ENCODE assay signal across 10 mouse cellular contexts in the genomic region with DNA sequence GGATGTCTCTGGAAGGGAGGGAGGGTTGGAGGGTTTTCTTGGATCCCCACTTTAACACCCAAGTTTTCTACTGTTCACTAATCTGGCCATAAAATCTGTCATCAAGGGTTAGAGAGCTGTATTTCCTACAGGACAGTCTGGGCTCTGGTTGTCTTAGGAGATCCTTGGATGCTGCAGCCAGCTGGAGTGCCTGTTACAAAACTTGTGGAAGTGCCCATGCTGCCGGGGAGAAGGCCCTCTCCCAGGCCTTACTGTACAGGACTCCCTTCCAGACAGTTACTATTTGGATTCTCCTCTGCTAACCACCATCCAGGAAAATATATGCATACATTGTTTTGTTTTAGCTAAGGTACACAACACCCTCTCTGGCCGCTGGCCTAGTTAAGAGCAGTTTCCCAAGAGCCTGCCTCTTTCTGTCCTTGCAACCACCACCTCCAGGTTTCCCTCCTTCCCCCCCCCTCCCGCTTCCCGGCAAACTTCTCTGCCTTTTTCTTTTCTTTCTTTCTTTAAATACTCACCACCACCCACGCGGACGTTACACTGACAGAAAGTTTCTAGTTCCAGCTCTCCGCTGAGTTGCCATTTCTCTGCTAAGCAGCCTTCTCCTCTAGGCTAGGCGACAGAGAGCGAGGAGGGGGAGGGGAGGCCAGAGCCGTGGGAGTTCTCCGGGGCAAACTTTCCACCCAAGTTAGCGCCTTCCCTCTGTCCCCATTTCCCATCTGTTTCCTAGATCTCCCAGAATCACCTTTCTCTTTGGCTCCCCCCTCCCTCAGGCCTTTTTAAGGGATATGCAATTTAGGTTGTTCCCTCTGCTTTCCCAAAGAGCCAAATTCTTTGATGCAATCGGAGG. TPM values are rescaled to one million over a fixed set of nuclear protein-coding genes. Genes with fewer than 3 reads are reported as not detected.
DNase-seq lines count a peak whose midpoint lies in the region; ATAC-seq lines count a peak whose summit lies in the region.
"Had no signal": no experiment of that assay in that cellular context is flagged by ENCODE, and none has a peak within 500 bp of the region (broad histone marks: within the 10 kb centered on the region; RNA-seq: fewer than 3 reads in every experiment).

No protein-coding gene starts in this region.

- H3K27me3 ChIP-seq in heart, embryonic 11.5 days (ENCODE audit: control insufficient read depth, insufficient read depth, low read length) = peaks cover 84% of the 10 kb centered on the region
- no peaks in the 10 kb centered on the region for H3K27me3 ChIP-seq in intestine, embryonic 14.5 days (replicated peaks; ENCODE audit: control insufficient read depth, insufficient read depth, low read length)

- H3K4me3 ChIP-seq in heart, embryonic 11.5 days (ENCODE audit: low read depth, low read length) = peak overlapping the region; percentile 14
- H3K4me3 ChIP-seq in intestine, embryonic 14.5 days (ENCODE audit: low read depth, low read length) = no peak overlapping the region
- H3K4me3 ChIP-seq: erythroblast, embryonic 14.5 days had no signal

- no peaks in the 10 kb centered on the region for H3K36me3 ChIP-seq in heart, embryonic 11.5 days (ENCODE audit: control insufficient read depth, insufficient read depth, low read length)
- H3K36me3 ChIP-seq in intestine, embryonic 14.5 days (ENCODE audit: control insufficient read depth, insufficient read depth, low read length) = peaks cover 10% of the 10 kb centered on the region

- intact Hi-C loops in heart, postnatal 10 days (cut with DNase I) = loop anchor here (5.0 to 10.0 kb wide), 2 partner anchors 58 to 165 kb away; no protein-coding TSS in a partner anchor
- intact Hi-C loops in gastrocnemius, postnatal 36 days (cut with DNase I) = no loop called here

- 10% methylated on average over 14 of the region's 14 CpGs for WGBS in heart, embryonic 11.5 days (ENCODE audit: insufficient replicate concordance)
- WGBS in intestine, embryonic 14.5 days = 15% methylated on average over 12 of the region's 14 CpGs

- ATAC-seq in heart, embryonic 11.5 days (replicated peaks; ENCODE audit: insufficient number of reproducible peaks, low FRiP score, low TSS enrichment) = no peak
- ATAC-seq in intestine, embryonic 14.5 days (replicated peaks; ENCODE audit: low FRiP score, low TSS enrichment, low read depth) = no peak

- peak overlapping the region; percentile 55 for H3K4me2 ChIP-seq in heart, embryonic 11.5 days
- peak overlapping the region; percentile 46 for H3K4me2 ChIP-seq in intestine, embryonic 14.5 days (ENCODE audit: low read length)

- no peaks in the 10 kb centered on the region for H3K9me3 ChIP-seq in heart, embryonic 11.5 days (replicated peaks; ENCODE audit: control insufficient read depth, low read length)
- no peaks in the 10 kb centered on the region for H3K9me3 ChIP-seq in intestine, embryonic 14.5 days (ENCODE audit: control insufficient read depth, low read length)

- peak overlapping the region; percentile 25; the same call in 1 of the 2 replicates for H3K27ac ChIP-seq in heart, embryonic 11.5 days (ENCODE audit: low read depth, low read length)
- peak overlapping the region; percentile 99 for H3K27ac ChIP-seq in intestine, embryonic 14.5 days (ENCODE audit: low read depth)

- H3K4me1 ChIP-seq in heart, embryonic 11.5 days (ENCODE audit: control insufficient read depth, insufficient read depth, low read length) = peaks cover 18% of the 10 kb centered on the region
- H3K4me1 ChIP-seq in intestine, embryonic 14.5 days (replicated peaks; ENCODE audit: control insufficient read depth, insufficient read depth, low read length) = peaks cover 56% of the 10 kb centered on the region

- no peak for DNase-seq in heart, postnatal 10 days
- peak; percentile 73 for DNase-seq in adrenal gland, postnatal 14 days
- DNase-seq in intestine, embryonic 14.5 days (ENCODE audit: low spot score) = peak; percentile 72
- DNase-seq in mesoderm, embryonic 11.5 days (ENCODE audit: low read depth, low spot score) = peak; percentile 80
- DNase-seq in thymus, adult 18-20 months = no peak
- no peak for DNase-seq in gastrocnemius, postnatal 36 days
- no peak for DNase-seq in retina, embryonic 14.5 days (ENCODE audit: low spot score)

- peak overlapping the region; percentile 60; the same call in 1 of the 2 replicates for H3K9ac ChIP-seq in heart, embryonic 11.5 days (ENCODE audit: low read depth, low read length)
- peak overlapping the region; percentile 41 for H3K9ac ChIP-seq in intestine, embryonic 14.5 days (ENCODE audit: low read length)

RNA-seq across cellular contexts. Expression of a gene that starts 0.6 kb away (rescaled TPM):
- 4.5 and 7.4 TPM in 2 replicates for polyA plus RNA-seq in heart, embryonic 11.5 days (2014; fragmentation: Nextera tagmentation; extraction: Ambion mirVana)
- total RNA-seq in heart, postnatal 10 days (2021) = 1 to 10 TPM; 1.6 to 1.7 TPM
- total RNA-seq in adrenal gland, postnatal 14 days (2021) = 18.0 and 19.3 TPM in 2 replicates
- polyA plus RNA-seq in intestine, embryonic 14.5 days (2014; fragmentation: Nextera tagmentation; extraction: Ambion mirVana) = 22.9 and 27.9 TPM in 2 replicates
- total RNA-seq in gastrocnemius, postnatal 36 days (2021) = under 1 TPM in 1 of 2 experiments, not detected in 1; 0.12 TPM
- polyA plus RNA-seq: erythroblast, embryonic 14.5 days had no signal

RNA-seq across cellular contexts. Expression of a gene that starts 15.8 kb away (rescaled TPM):
- polyA plus RNA-seq in heart, embryonic 11.5 days (2014; fragmentation: Nextera tagmentation; extraction: Ambion mirVana) = 0.19 TPM in 1 of 2 replicates, not detected in the other
- not detected for total RNA-seq in heart, postnatal 10 days (2021)
- not detected in 2 replicates for total RNA-seq in adrenal gland, postnatal 14 days (2021)
- 0.36 and 0.42 TPM in 2 replicates for polyA plus RNA-seq in intestine, embryonic 14.5 days (2014; fragmentation: Nextera tagmentation; extraction: Ambion mirVana)
- total RNA-seq in gastrocnemius, postnatal 36 days (2021) = not detected
- polyA plus RNA-seq: erythroblast, embryonic 14.5 days; liver, embryonic 16.5 days had no signal

RNA-seq across cellular contexts. Expression of a gene that starts 26.6 kb away (rescaled TPM):
- polyA plus RNA-seq in heart, embryonic 11.5 days (2014; fragmentation: Nextera tagmentation; extraction: Ambion mirVana) = 0.74 and 1.0 TPM in 2 replicates
- 1 to 10 TPM; 1.1 TPM for total RNA-seq in heart, postnatal 10 days (2021)
- total RNA-seq in adrenal gland, postnatal 14 days (2021) = 17.1 and 26.0 TPM in 2 replicates
- 3.7 and 4.9 TPM in 2 replicates for polyA plus RNA-seq in intestine, embryonic 14.5 days (2014; fragmentation: Nextera tagmentation; extraction: Ambion mirVana)
- under 1 TPM; 0.38 to 0.54 TPM for total RNA-seq in gastrocnemius, postnatal 36 days (2021)
- polyA plus RNA-seq: erythroblast, embryonic 14.5 days had no signal

RNA-seq across cellular contexts. Expression of a gene that starts 31.6 kb away (rescaled TPM):
- polyA plus RNA-seq in heart, embryonic 11.5 days (2014; fragmentation: Nextera tagmentation; extraction: Ambion mirVana) = 0.21 and 0.77 TPM in 2 replicates
- 1 to 10 TPM; 1.1 TPM for total RNA-seq in heart, postnatal 10 days (2021)
- 14.0 and 15.7 TPM in 2 replicates for total RNA-seq in adrenal gland, postnatal 14 days (2021)
- polyA plus RNA-seq in intestine, embryonic 14.5 days (2014; fragmentation: Nextera tagmentation; extraction: Ambion mirVana) = 3.5 and 3.8 TPM in 2 replicates
- total RNA-seq in gastrocnemius, postnatal 36 days (2021) = under 1 TPM; 0.23 to 0.54 TPM
- polyA plus RNA-seq: erythroblast, embryonic 14.5 days had no signal

RNA-seq across cellular contexts. Expression of a gene that starts 46.6 kb away (rescaled TPM):
- polyA plus RNA-seq in heart, embryonic 11.5 days (2014; fragmentation: Nextera tagmentation; extraction: Ambion mirVana) = 0.65 and 2.4 TPM in 2 replicates
- under 1 TPM; 0.45 to 0.62 TPM for total RNA-seq in heart, postnatal 10 days (2021)
- 17.1 and 18.7 TPM in 2 replicates for total RNA-seq in adrenal gland, postnatal 14 days (2021)
- polyA plus RNA-seq in intestine, embryonic 14.5 days (2014; fragmentation: Nextera tagmentation; extraction: Ambion mirVana) = 49.6 and 51.6 TPM in 2 replicates
- total RNA-seq in gastrocnemius, postnatal 36 days (2021) = under 1 TPM; 0.52 to 0.61 TPM
- polyA plus RNA-seq: erythroblast, embryonic 14.5 days had no signal

Comparison
In these comparisons a context has a peak if more than half of its experiments do, and no peak if none do; other contexts are left out.
1. DNase-seq: peak in adrenal gland, postnatal 14 days (single experiment), intestine, embryonic 14.5 days (single experiment) and mesoderm, embryonic 11.5 days (single experiment); none in heart, postnatal 10 days (0 of 2), thymus, adult 18-20 months (0 of 2), gastrocnemius, postnatal 36 days (0 of 2) and retina, embryonic 14.5 days (single experiment).